11 mouse cellular contexts compared by ENCODE assay signal in the genomic region with DNA sequence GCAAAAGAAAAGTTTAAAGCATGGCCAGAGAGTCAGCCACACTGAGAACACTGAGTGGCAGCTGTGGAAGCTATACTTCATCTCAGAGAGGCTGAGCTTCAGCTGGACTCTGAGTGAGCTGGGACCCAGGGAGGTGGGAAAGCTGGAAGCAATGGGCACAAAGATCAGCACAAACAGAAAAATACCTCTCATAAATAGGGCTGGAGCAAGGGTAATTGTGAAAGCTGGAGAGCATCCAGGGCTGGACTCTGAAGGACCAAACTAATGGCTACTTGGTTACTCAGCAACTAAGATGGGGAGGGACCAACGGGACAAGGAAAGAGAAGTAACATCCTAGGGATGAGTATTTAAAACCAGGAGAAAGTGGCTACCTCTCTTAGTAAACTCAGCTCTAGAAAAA.
"Had no signal": no experiment of that assay in that cellular context is flagged by ENCODE, and none has a peak within 500 bp of the region (broad histone marks: within the 10 kb centered on the region; RNA-seq: fewer than 3 reads in every experiment).

No protein-coding gene starts in this region.

- H3K27ac ChIP-seq: limb, embryonic 10.5 days; liver, embryonic 12.5 days; lung, embryonic 15.5 days; midbrain, embryonic 13.5 days; stomach, postnatal 0 days had no signal

- H3K9ac ChIP-seq: liver, embryonic 12.5 days; lung, embryonic 15.5 days; midbrain, embryonic 13.5 days had no signal

- DNase-seq: lung, postnatal 14 days; right cerebral cortex, postnatal 14 days; thymus, postnatal 4 days had no signal

- H3K4me2 ChIP-seq: liver, embryonic 12.5 days; lung, embryonic 15.5 days; midbrain, embryonic 13.5 days had no signal

- H3K27me3 ChIP-seq: liver, embryonic 12.5 days; lung, embryonic 15.5 days; midbrain, embryonic 13.5 days had no signal

- H3K36me3 ChIP-seq: limb, embryonic 10.5 days; liver, embryonic 12.5 days; lung, embryonic 15.5 days; midbrain, embryonic 13.5 days had no signal

- H3K9me3 ChIP-seq: limb, embryonic 10.5 days; liver, embryonic 12.5 days; lung, embryonic 15.5 days; midbrain, embryonic 13.5 days had no signal

- H3K4me3 ChIP-seq: limb, embryonic 10.5 days; liver, embryonic 12.5 days; lung, embryonic 15.5 days; midbrain, embryonic 13.5 days had no signal

- ATAC-seq: hindbrain, embryonic 16.5 days; inflammation-experienced regulatory T-cells, adult 6 months; intestine, postnatal 0 days; liver, embryonic 12.5 days; midbrain, embryonic 13.5 days had no signal

- H3K4me1 ChIP-seq: lung, embryonic 15.5 days had no signal
